Mouse (Mus musculus) A20 (cell line): Measurements from ENCODE around the gene Spaar.

Experiments used
- DNase-seq: peaks from one replicate; pipeline ENCODE4 v3.0.0-alpha.2; 2011; ENCODE audit warnings: low read depth, low spot score

Gene Spaar

DNA sequence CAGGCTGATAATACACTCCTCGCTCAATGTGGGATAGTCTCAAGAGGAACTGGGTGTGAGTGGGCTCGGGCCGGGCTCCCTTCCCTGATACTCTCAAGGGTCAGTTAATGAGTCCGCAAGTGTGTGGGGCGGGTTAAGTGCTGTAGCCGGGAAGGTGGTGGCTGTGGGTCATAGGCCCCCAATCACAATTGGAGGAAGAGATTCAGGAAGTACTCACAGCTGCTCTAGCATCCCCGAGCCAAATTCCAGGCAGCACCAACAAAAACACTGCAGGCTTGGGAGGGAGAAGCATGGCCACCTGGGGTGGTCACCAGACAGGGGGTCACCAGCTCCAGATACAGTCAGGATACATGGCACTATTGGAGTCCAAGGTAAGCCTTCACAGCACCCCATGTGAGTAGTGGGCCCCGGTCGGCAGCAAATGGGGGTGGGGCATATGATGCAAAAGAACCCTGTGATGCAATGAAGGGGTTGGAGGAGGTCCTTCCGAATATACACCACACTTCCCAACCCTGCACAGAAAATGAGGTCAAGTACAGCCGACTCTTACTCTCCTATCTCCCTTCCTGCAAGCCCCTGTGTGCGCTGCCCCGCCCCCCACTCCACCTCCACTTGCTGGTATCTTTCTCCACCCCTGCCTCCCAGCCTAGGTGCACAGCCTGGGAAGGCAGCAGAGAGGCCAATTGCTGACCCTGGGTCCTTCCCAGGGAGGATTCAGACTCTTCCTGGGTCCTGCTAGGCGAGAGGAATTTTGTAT is at the start of gene Spaar:
TSS of gene Spaar (plus strand) at position 241 of the 757 bp plus-strand sequence.
- no peak for DNase-seq

GRCm38 (mm10) chr4:43690021-43690420 is 39.8 kb upstream of the Spaar start:
- DNase-seq = no peak

DNA sequence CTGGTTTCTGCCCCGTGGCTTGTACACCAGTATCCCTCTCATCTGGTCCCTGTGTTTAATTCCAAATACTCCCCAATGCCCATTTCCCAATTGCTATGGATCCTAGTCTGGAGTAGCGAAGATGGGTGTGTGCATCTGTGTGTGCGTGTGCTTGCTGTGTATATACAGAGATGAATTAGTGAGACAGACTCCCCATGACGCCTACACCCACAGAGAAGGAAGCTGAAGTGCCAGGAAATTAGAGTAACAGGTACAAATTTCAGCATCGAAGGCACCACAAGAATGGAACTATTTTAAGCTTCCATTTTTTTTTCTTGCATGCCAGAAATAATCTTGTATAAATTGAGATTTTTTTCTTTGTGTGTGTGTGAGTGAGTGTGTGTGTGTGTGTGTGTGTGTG is 38.8 kb upstream of the Spaar start:
- DNase-seq = no peak

GRCm38 (mm10) chr4:43693806-43694241 is 36.0 kb upstream of the Spaar start:
- no peak for DNase-seq

DNA sequence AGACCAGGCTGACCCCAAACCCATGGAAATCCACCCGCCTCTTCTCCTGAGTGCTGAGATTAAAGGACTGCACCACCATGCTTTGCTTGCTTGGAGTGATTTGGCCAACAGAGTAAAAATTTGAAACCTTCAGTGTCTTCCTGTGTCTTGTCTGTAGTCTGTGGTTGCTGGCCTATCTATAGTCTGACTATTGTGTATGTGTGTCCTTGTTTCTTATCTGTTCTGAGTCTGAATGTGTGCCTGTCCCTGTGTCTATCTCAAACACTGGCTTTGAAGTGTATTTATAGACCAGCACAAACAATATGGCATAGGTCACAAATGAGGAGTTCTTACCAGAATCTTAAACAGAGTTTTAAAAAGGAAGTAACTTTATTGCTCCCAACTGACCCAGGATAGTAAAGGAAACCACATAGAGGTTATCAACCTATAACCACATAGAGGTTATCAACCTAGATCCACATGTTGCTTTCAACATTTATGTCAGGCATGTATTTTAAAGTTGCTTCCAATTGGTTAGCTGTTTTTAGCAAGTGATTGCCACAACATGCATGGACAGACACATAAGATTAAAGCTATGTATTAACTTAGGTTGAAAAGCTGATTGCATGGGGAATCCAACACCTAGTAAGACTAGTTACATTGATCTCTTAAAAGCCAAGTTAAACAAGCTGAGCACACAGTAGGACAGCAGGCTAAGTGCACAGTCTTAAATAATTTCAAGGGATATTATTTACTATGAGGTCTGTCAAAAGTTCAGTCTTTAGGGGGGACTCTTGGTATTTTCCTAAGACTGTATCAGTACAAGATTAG is 35.2 kb upstream of the Spaar start:
- no peak for DNase-seq

DNA sequence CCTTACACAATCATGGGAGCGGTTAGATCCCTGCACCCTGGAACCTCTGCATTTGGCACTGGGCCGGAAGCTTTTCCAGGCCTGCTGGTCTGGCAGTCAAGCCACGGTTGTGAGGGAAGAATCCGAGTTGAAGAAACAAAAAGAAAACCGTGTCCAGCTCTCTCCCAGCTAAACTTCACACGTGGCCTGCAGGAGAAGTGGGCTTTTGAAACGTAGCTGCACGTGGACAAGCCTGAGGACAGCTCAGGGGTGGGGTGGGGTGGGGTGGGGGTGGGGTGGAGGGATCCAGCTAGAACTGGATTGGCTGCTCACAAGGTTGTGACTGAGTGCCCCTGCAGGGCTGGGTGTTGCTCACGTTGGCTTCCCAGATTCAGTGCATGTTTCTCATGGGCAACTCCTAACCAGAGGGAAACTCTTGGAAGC is 34.6 kb upstream of the Spaar start:
- DNase-seq = no peak

GRCm38 (mm10) chr4:43696561-43696960 is 33.3 kb upstream of the Spaar start:
- no peak for DNase-seq

- DNase-seq = no peak
Observed at GRCm38 (mm10) chr4:43700707-43701106, 29.1 kb upstream of the Spaar start, which contains the start of gene Olfr70. Gene Olfr70, minus strand, starts transcription at chr4:43700807.

GRCm38 (mm10) chr4:43703439-43703838 is 26.4 kb upstream of the Spaar start:
- DNase-seq = peak; percentile 30

DNA sequence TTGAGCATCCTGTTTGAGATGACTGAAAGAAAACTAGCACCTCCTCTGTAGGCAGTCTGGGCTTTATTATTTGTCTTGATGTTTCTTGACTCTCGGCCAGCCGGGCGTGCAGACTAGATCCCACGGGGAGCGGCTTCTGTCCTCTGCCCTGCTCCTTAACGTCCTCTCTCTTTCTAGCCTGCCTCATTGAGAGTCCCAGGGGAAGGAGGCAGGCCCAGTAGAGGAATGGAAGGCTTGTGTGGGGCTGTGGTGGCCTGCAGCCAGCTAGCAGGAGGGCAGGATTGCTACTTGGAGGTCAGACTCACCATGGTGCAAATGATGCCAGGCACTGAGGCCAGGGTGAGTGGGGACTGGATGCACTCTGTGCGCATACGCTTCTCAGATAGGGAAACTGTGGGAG is 26.0 kb upstream of the Spaar start:
- DNase-seq = no peak

- no peak for DNase-seq
Observed at GRCm38 (mm10) chr4:43705991-43706390, 23.8 kb upstream of the Spaar start.

- no peak for DNase-seq
Observed at GRCm38 (mm10) chr4:43709869-43710268, 20.0 kb upstream of the Spaar start, which contains the start of gene Olfr71. Gene Olfr71, minus strand, starts transcription at chr4:43710255.

DNA sequence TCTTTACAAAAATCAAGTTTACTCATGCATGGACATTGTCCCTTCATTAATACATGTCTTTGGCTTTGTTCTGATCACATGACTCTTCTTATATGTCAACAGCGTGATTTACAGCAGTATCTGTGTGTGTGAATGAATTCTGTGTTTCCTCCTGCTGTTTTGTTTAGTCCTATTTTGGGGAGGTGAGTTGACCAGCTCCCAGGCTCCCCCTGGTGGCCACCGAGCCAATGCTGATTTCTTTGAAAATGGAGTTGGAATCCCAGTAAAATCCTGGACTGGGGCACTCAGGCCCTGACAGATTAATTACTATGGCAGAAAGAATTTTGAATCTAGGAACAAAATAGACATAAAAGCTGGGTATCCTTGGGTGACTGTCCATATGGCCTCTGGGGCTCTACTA is 18.0 kb upstream of the Spaar start:
- DNase-seq = peak; percentile 60

DNA sequence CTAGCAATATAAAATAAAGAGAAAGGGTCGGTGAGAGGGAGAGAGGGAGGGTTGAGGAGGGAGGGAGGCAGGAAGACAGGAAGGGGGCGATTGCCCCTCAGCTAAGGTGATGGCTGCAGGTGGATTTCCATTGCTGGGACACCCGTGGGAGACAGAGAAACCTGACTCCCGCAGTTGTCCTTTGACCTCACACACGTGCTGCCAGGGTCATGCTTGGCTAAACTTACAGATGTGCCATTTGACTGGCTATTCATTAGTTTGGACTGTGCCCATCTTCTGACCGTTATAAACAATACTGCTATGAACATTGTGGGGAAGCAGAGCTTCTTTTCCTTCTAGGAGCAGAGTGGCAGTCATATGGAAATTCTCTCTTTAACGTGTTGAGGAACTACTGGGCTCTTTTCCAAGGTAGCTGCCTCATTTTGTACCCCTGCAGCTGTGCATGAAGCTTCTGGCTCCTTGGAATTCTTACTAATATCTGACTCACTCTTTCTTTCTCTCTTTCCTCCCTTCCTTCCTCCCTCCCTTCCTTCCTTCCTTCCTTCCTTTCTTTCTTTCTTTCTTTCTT is 16.1 kb upstream of the Spaar start:
- DNase-seq = no peak

DNA sequence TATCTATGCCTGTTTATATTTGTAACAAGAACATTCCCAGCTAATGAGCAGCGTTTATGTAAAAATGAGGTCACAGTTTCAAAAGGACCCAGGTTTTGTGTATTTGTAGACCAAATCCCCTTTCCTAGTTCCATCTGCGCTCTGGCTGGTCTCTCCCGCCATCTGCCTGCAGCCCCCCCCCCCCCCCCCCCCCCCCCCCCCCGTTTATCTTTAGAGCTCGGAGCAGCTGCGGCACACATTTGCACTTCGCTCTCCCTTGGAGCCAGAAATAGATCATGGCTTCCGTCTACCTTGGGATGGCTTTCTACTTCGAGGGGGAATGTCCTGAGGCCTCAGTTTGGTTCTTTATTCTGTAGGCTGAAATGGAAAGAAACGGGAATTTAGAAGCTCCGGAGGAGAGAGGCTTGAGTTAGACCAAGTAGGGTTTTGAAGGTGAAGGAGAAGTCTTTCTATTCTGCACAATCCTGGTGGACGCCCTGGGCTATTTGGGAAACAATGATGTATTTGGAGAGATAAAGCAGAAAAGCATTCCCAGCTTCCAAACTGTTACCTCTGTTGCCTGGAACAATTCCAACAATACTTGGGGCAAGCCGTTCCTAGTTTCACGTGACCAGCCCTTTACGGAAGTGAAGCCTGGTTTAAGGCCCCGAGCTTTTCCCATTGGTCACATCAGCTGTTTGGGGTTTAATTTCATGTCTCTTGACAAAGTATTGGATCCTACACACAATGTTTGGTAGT is 9.2 kb upstream of the Spaar start:
- DNase-seq = no peak

GRCm38 (mm10) chr4:43722191-43722590 is 7.6 kb upstream of the Spaar start:
- no peak for DNase-seq

GRCm38 (mm10) chr4:43724764-43725163 is 5.1 kb upstream of the Spaar start:
- DNase-seq = peak; percentile 44

DNA sequence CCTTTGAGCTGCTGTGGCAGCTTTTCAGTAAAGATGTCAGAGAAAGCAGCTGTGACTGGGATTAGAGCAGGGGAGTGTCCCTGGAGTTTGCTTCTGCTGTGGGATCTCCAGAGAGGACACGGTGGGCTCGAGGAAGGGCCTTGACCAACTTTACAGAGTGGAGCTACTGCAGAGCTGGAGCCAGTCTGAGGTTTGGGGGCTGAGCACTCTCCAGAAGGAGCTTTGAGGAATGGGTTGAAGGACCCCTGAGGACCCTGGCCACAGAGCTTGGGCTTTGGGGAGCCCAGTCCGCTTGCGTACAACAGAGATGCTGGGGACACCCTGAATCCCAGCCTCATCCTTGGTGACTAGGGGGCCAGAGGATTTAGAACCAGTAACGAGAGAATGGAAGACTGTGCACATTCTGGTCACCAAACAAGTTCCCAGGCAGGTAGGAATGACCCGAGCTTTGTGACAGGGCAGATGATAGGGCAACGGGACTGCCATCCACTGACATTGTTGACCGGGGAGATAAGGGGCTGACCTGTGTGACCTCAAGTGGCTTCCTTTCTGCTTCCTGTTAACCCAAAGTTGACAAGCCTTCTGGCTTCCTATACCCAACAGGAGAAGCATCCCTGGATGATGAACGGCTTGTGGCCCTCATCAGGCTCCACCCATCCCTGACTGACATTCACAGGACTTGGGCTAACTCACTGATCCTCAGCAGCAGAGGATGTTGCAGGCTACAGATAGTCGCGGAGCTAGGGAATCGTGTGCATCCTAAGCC is 3.4 kb upstream of the Spaar start:
- DNase-seq = no peak

DNA sequence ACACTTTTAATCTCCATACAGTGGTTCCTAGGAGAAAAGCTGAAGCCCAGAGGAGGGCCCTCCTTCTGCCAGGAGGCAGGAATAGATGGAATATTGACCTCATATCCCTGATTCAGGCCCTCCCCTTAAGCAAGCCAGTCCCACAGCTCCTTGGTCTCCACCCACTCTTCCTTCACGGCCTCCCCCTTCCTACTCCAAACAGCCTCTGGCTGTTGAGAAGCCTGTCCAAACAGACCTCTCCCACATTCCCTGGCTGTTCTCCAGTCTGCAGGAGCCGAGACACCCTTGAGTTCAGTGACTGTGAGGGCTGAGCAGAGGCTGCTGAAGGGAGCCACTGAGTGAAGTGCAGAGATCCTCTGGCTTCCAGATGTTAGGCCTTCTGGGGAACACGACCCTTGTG is 2.8 kb upstream of the Spaar start, which contains the start of gene Hrct1:
TSS of gene Hrct1 (plus strand) at position 194 of the 400 bp plus-strand sequence.
- DNase-seq = no peak

DNA sequence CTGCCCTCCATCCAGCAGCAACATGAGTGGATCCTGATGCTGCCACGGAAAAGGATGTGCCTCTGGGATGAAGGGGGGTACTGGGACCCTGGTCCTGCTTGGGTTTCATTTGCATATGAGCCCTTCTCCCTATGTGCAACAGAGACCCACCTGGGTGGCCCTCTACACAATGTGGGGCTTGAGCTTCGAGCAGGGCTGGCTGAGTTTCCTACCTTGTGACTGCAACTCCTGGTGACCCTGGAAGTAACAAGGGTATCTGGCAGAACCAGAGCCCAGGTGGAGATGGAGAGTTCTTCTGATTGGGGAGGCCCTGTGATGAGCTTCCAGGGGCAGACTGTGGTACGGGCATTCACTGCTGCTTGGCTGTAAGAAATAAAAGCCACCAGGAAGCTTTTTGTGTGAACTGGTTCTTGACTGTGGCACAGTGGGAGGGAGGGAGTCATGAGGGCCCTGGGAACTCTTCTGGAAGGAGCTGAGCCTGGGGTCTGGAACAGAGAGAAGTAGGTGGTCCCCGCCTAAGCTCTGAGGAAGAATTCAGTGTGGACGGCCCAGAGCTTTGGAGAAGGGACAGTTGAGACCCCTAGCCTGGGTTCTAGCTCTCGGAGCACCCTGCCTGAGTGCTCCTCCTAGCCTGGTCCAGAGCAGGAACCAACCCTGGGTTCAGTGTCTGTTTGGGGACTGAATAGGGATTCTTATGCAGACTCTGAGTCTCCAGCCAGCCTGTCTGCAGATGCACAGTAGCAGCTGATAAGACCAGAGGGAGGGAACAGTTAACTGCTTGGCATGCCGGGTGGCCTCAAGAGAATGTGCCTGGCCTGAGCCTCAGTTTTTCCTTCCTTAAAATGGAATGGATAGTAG is 1.9 kb upstream of the Spaar start:
- DNase-seq = no peak
